Mouse (Mus musculus) Patski (cell line): Measurements from ENCODE around the gene Kcnd3. TPM values are rescaled to one million over a fixed set of nuclear protein-coding genes. Genes with fewer than 3 reads are reported as not detected.

Experiments
- ATAC-seq: fragments of 100-300 bp; one replicate; pipeline ENCODE4 v1.8.0; 2021
- CTCF ChIA-PET: fragments of 350-600 bp; sonication (Branson Sonifier 250); formaldehyde crosslinking; loops from one replicate; lab custom pipeline; 2022; ENCODE audit warnings: inconsistent platforms; lab: Charles Lee
- POLR2A ChIA-PET: fragments of 350-600 bp; sonication (Branson Sonifier 250); formaldehyde crosslinking; loops from one replicate; lab custom pipeline; 2022; ENCODE audit warnings: antibody characterized with exemption, inconsistent platforms; lab: Charles Lee
- DNase-seq: peaks from one replicate; pipeline ENCODE4 v3.0.0-alpha.2; 2011; ENCODE audit warnings: low read depth, low spot score
- H3K27me3 ChIP-seq: fragments of 371-371 bp; one replicate; pipeline ENCODE4 v1.5.1; 2021
- CTCF ChIP-seq: fragments of 100-300 bp; IDR thresholded peaks from one replicate; pipeline ENCODE4 v1.5.1; 2021
- in situ Hi-C: fragments of 300-500 bp; cut with MboI; formaldehyde crosslinking; loops from 3 replicates; pipeline ENCODE4 v1.11.1; 2018; ENCODE audit warnings: low pct_unique_long_range_greater_than_20kb, mixed read lengths
- polyA plus RNA-seq: library from polyadenylated mRNA; unstranded; gene quantifications from one replicate; pipeline ENCODE4 v1.2.3, GENCODE M21; 2021

Gene Kcnd3
- polyA plus RNA-seq, 1 experiment from 2014 or later: 8.3 TPM

GRCm38 (mm10) chr3:105544106-105544505, 92.0 kb downstream of the Kcnd3 start:
- no peaks in the 10 kb centered on the region for H3K27me3 ChIP-seq
- in situ Hi-C loops: no loop called here
- DNase-seq (no peak), ATAC-seq (no peak)
- POLR2A ChIA-PET: no interaction called here
- no peak for TF ChIP-seq CTCF
- CTCF ChIA-PET: no interaction called here

GRCm38 (mm10) chr3:105546611-105547071, 94.5 kb downstream of the Kcnd3 start:
- ATAC-seq: no peak
- in situ Hi-C loops: no loop called here
- no peak for DNase-seq
- POLR2A ChIA-PET: no interaction called here
- no peaks in the 10 kb centered on the region for H3K27me3 ChIP-seq
- CTCF ChIA-PET: no interaction called here
- no peak for TF ChIP-seq CTCF

- ATAC-seq: no peak
- POLR2A ChIA-PET: no interaction called here
- DNase-seq: no peak
- H3K27me3 ChIP-seq: no peaks in the 10 kb centered on the region
- CTCF ChIA-PET: interaction anchor here (1.2 kb wide), 1 partner anchor 34 kb away, joined by 3 read pairs; no protein-coding TSS in a partner anchor
- in situ Hi-C loops: no loop called here
- TF ChIP-seq CTCF: no peak
Observed at GRCm38 (mm10) chr3:105548074-105548771, 96.1 kb downstream of the Kcnd3 start.

- TF ChIP-seq CTCF: no peak
- no peaks in the 10 kb centered on the region for H3K27me3 ChIP-seq
- ChIA-PET CTCF (no interaction called here), POLR2A (interaction anchor here (0.6 kb wide), 1 partner anchor 342 kb away, joined by 4 read pairs; no protein-coding TSS in a partner anchor)
- in situ Hi-C loops: no loop called here
- no peak for DNase-seq
- ATAC-seq: no peak
Observed at GRCm38 (mm10) chr3:105559456-105559855, 107.3 kb downstream of the Kcnd3 start.

GRCm38 (mm10) chr3:105566973-105567372, 114.8 kb downstream of the Kcnd3 start:
- peaks cover 13% of the 10 kb centered on the region for H3K27me3 ChIP-seq
- ATAC-seq: no peak
- in situ Hi-C loops: no loop called here
- ChIA-PET POLR2A (no interaction called here), CTCF (no interaction called here)
- TF ChIP-seq CTCF: no peak
- DNase-seq: no peak

- ATAC-seq (no peak), DNase-seq (no peak)
- ChIA-PET POLR2A (interaction anchor here (0.6 kb wide), 1 partner anchor 7 kb away, joined by 6 read pairs; no protein-coding TSS in a partner anchor), CTCF (no interaction called here)
- TF ChIP-seq CTCF: no peak
- in situ Hi-C loops: no loop called here
- peaks cover 13% of the 10 kb centered on the region for H3K27me3 ChIP-seq
Observed at GRCm38 (mm10) chr3:105567472-105567871, 115.3 kb downstream of the Kcnd3 start.

GRCm38 (mm10) chr3:105568403-105568802, 116.3 kb downstream of the Kcnd3 start:
- POLR2A ChIA-PET: no interaction called here

GRCm38 (mm10) chr3:105568851-105569250, 116.7 kb downstream of the Kcnd3 start:
- peaks cover 13% of the 10 kb centered on the region for H3K27me3 ChIP-seq
- POLR2A ChIA-PET: no interaction called here

More at GRCm38 (mm10) chr3:105568403-105568802, 116.3 kb downstream of the Kcnd3 start:
- H3K27me3 ChIP-seq: peaks cover 13% of the 10 kb centered on the region
- CTCF ChIA-PET: interaction anchor here (1.9 kb wide), 1 partner anchor 110 kb away, joined by 4 read pairs; no protein-coding TSS in a partner anchor
- TF ChIP-seq CTCF: no peak
- DNase-seq (no peak), ATAC-seq (no peak)
- in situ Hi-C loops: no loop called here

GRCm38 (mm10) chr3:105569310-105569752, 117.2 kb downstream of the Kcnd3 start:
- in situ Hi-C loops: no loop called here
- TF ChIP-seq CTCF: no peak
- ATAC-seq: no peak
- POLR2A ChIA-PET: no interaction called here
- peaks cover 13% of the 10 kb centered on the region for H3K27me3 ChIP-seq
- CTCF ChIA-PET: interaction anchor here (1.9 kb wide), 1 partner anchor 111 kb away, joined by 4 read pairs; no protein-coding TSS in a partner anchor
- DNase-seq: no peak

More at GRCm38 (mm10) chr3:105568851-105569250, 116.7 kb downstream of the Kcnd3 start:
- ATAC-seq (no peak), DNase-seq (no peak)
- in situ Hi-C loops: no loop called here
- CTCF ChIA-PET: interaction anchor here (1.9 kb wide), 1 partner anchor 111 kb away, joined by 4 read pairs; no protein-coding TSS in a partner anchor
- TF ChIP-seq CTCF: no peak

- in situ Hi-C loops: no loop called here
- TF ChIP-seq CTCF: no peak
- DNase-seq (no peak), ATAC-seq (no peak)
- peaks cover 13% of the 10 kb centered on the region for H3K27me3 ChIP-seq
- CTCF ChIA-PET: no interaction called here
- POLR2A ChIA-PET: no interaction called here
Observed at GRCm38 (mm10) chr3:105569950-105570349, 117.8 kb downstream of the Kcnd3 start.

GRCm38 (mm10) chr3:105570818-105571217, 118.7 kb downstream of the Kcnd3 start:
- ATAC-seq: no peak
- peaks cover 13% of the 10 kb centered on the region for H3K27me3 ChIP-seq
- TF ChIP-seq CTCF: no peak
- ChIA-PET CTCF (interaction anchor here (1.4 to 1.5 kb wide), 2 partner anchors 22 to 50 kb away, joined by 3 to 4 read pairs; no protein-coding TSS in a partner anchor), POLR2A (no interaction called here)
- in situ Hi-C loops: no loop called here
- DNase-seq: no peak
